Mouse (Mus musculus) testis, adult 2 months (tissue): ENCODE data around the gene Eid1.

Experiments used
- CTCF ChIP-seq: fragments of 200-500 bp; IDR thresholded peaks from 2 replicates; pipeline ENCODE4 v1.5.1; 2012; ENCODE audit warnings: low read depth, mild to moderate bottlenecking, inconsistent platforms, low read length, moderate library complexity; ENCODE audit not compliant: control insufficient read depth, insufficient read depth, insufficient replicate concordance
- POLR2A ChIP-seq: fragments of 200-500 bp; IDR thresholded peaks from 2 replicates; pipeline ENCODE4 v1.6.1; 2012; ENCODE audit warnings: low read depth, mild to moderate bottlenecking, inconsistent platforms, low read length, moderate library complexity; ENCODE audit not compliant: control insufficient read depth

DNA sequence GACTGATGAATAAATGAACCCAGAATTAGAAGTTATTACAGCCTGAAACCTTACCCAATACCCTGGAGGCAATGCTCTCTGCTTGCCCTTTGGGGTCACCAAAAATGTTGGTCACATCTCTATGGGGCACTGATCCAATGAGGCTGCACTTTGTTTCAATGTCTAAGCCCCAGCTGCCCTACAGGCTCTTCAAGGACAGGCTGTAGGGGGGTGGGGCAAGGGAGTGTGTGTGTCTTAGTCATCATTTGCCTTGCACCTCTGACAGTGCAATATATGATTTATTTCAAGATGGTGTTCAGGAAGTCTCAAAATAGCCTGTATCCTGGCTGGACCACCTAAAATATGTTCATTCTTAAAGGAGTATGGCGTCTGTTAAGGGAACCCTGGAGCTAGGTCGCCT, 28.7 kb downstream of the Eid1 start:
- TF ChIP-seq CTCF (no peak), POLR2A (no peak)
